Mouse (Mus musculus): ENCODE results near the gene Frem3.

Frem3 gene

GRCm38 (mm10) chr8:80610549-80611440 is at the start of gene Frem3:
Frem3 (plus strand) TSS chr8:80611080.
- no peak for DNase-seq

GRCm38 (mm10) chr8:80564205-80564839 is 46.6 kb upstream of the Frem3 start:
- DNase-seq: no peak

GRCm38 (mm10) chr8:80567471-80567870 is 43.4 kb upstream of the Frem3 start:
- DNase-seq: no peak

- DNase-seq: no peak
These were observed 42.5 kb upstream of the Frem3 start for GRCm38 (mm10) chr8:80568243-80568995.

- DNase-seq: no peak
These were observed 38.3 kb upstream of the Frem3 start for GRCm38 (mm10) chr8:80572417-80573061.

- DNase-seq: peak; percentile 1
These were observed 33.8 kb upstream of the Frem3 start for GRCm38 (mm10) chr8:80577126-80577525.

GRCm38 (mm10) chr8:80579038-80579437 is 31.8 kb upstream of the Frem3 start:
- no peak for DNase-seq

- no peak for DNase-seq
These were observed 18.3 kb upstream of the Frem3 start for GRCm38 (mm10) chr8:80592626-80593025.

- no peak for DNase-seq
These were observed 10.2 kb upstream of the Frem3 start for GRCm38 (mm10) chr8:80600600-80601170.

GRCm38 (mm10) chr8:80601886-80602285 is 9.0 kb upstream of the Frem3 start:
- DNase-seq: no peak

- no peak for DNase-seq
These were observed 3.8 kb upstream of the Frem3 start for GRCm38 (mm10) chr8:80607082-80607481.

GRCm38 (mm10) chr8:80611441-80611751 is 516 bp downstream of the Frem3 start:
- DNase-seq: no peak

GRCm38 (mm10) chr8:80619787-80620186 is 8.9 kb downstream of the Frem3 start:
- DNase-seq: no peak

GRCm38 (mm10) chr8:80647394-80647793 is 36.5 kb downstream of the Frem3 start:
- no peak for DNase-seq

- DNase-seq: no peak
These were observed 46.8 kb downstream of the Frem3 start for GRCm38 (mm10) chr8:80657639-80658038.

- no peak for DNase-seq
These were observed 50.2 kb downstream of the Frem3 start for GRCm38 (mm10) chr8:80661055-80661454.

GRCm38 (mm10) chr8:80663476-80663875 is 52.6 kb downstream of the Frem3 start:
- no peak for DNase-seq

- DNase-seq: no peak
These were observed 58.5 kb downstream of the Frem3 start for GRCm38 (mm10) chr8:80669277-80669901.

GRCm38 (mm10) chr8:80682594-80682993 is 71.7 kb downstream of the Frem3 start:
- no peak for DNase-seq

GRCm38 (mm10) chr8:80683756-80684335 is 73.0 kb downstream of the Frem3 start:
- no peak for DNase-seq

GRCm38 (mm10) chr8:80688141-80688540 is 77.3 kb downstream of the Frem3 start:
- DNase-seq: peak; percentile 77

All from kidney, adult 9 months (tissue).